Mouse (Mus musculus): ENCODE results near the gene Lefty2. TPM values are rescaled to one million over a fixed set of nuclear protein-coding genes. Genes with fewer than 3 reads are reported as not detected.

Gene Lefty2
- polyA plus RNA-seq, 1 experiment from 2014 or later, result 0.35 TPM

- H3K9me3 ChIP-seq (replicated peaks; ENCODE audit: control insufficient read depth, low read length), result no peaks in the 10 kb centered on the region
- 87% methylated on average over 7 of the region's 7 CpGs for WGBS
- H3K27me3 ChIP-seq (ENCODE audit: control insufficient read depth, insufficient read depth, low read length), result no peaks in the 10 kb centered on the region
Measured at GRCm38 (mm10) chr1:180866001-180866400, 26.9 kb upstream of the Lefty2 start.

GRCm38 (mm10) chr1:180870122-180870650 lies 22.7 kb upstream of the Lefty2 start:
- Histone ChIP-seq H3K36me3 (ENCODE audit: control insufficient read depth, insufficient read depth, low read length) (peaks cover 9% of the 10 kb centered on the region; the same call in 1 of the 2 replicates), H3K9ac (ENCODE audit: low read length) (no peak overlapping the region), H3K4me3 (replicated peaks; ENCODE audit: low read length) (no peak overlapping the region), H3K4me1 (ENCODE audit: control insufficient read depth, insufficient read depth, low read length) (no peaks in the 10 kb centered on the region), H3K27ac (ENCODE audit: low read length) (no peak overlapping the region), H3K9me3 (replicated peaks; ENCODE audit: control insufficient read depth, low read length) (no peaks in the 10 kb centered on the region), H3K27me3 (ENCODE audit: control insufficient read depth, insufficient read depth, low read length) (no peaks in the 10 kb centered on the region), H3K4me2 (ENCODE audit: low read depth, low read length) (no peak overlapping the region)
- WGBS, result 67% methylated on average over 13 of the region's 13 CpGs
- ATAC-seq (ENCODE audit: insufficient read depth, low FRiP score), result no peak

More at GRCm38 (mm10) chr1:180866001-180866400, 26.9 kb upstream of the Lefty2 start:
- ATAC-seq (ENCODE audit: insufficient read depth, low FRiP score), result no peak
- Histone ChIP-seq H3K4me3 (replicated peaks; ENCODE audit: low read length) (no peak overlapping the region), H3K9ac (ENCODE audit: low read length) (no peak overlapping the region), H3K4me2 (ENCODE audit: low read depth, low read length) (no peak overlapping the region), H3K27ac (ENCODE audit: low read length) (no peak overlapping the region), H3K4me1 (ENCODE audit: control insufficient read depth, insufficient read depth, low read length) (no peaks in the 10 kb centered on the region), H3K36me3 (ENCODE audit: control insufficient read depth, insufficient read depth, low read length) (peaks cover 14% of the 10 kb centered on the region; the same call in 1 of the 2 replicates)

- Histone ChIP-seq H3K27me3 (ENCODE audit: control insufficient read depth, insufficient read depth, low read length) (no peaks in the 10 kb centered on the region), H3K4me2 (ENCODE audit: low read depth, low read length) (no peak overlapping the region), H3K36me3 (ENCODE audit: control insufficient read depth, insufficient read depth, low read length) (no peaks in the 10 kb centered on the region), H3K4me3 (replicated peaks; ENCODE audit: low read length) (no peak overlapping the region), H3K4me1 (ENCODE audit: control insufficient read depth, insufficient read depth, low read length) (no peaks in the 10 kb centered on the region), H3K9me3 (replicated peaks; ENCODE audit: control insufficient read depth, low read length) (no peaks in the 10 kb centered on the region), H3K9ac (ENCODE audit: low read length) (no peak overlapping the region), H3K27ac (ENCODE audit: low read length) (no peak overlapping the region)
- WGBS, result 19% methylated on average over 9 of the region's 9 CpGs
- no peak for ATAC-seq (ENCODE audit: insufficient read depth, low FRiP score)
Measured at GRCm38 (mm10) chr1:180873861-180874484, 18.9 kb upstream of the Lefty2 start.

- no peak for ATAC-seq (ENCODE audit: insufficient read depth, low FRiP score)
- H3K4me1 ChIP-seq (ENCODE audit: control insufficient read depth, insufficient read depth, low read length), result no peaks in the 10 kb centered on the region
- no peaks in the 10 kb centered on the region for H3K9me3 ChIP-seq (replicated peaks; ENCODE audit: control insufficient read depth, low read length)
- H3K4me3 ChIP-seq (replicated peaks; ENCODE audit: low read length), result no peak overlapping the region
- H3K27me3 ChIP-seq (ENCODE audit: control insufficient read depth, insufficient read depth, low read length), result no peaks in the 10 kb centered on the region
- 79% methylated on average over 2 of the region's 2 CpGs for WGBS
- no peaks in the 10 kb centered on the region for H3K36me3 ChIP-seq (ENCODE audit: control insufficient read depth, insufficient read depth, low read length)
- H3K9ac ChIP-seq (ENCODE audit: low read length), result no peak overlapping the region
- H3K4me2 ChIP-seq (ENCODE audit: low read depth, low read length), result no peak overlapping the region
- H3K27ac ChIP-seq (ENCODE audit: low read length), result no peak overlapping the region
Measured at GRCm38 (mm10) chr1:180874615-180875014, 18.3 kb upstream of the Lefty2 start.

- no peak overlapping the region for H3K4me2 ChIP-seq (ENCODE audit: low read depth, low read length)
- H3K4me1 ChIP-seq (ENCODE audit: control insufficient read depth, insufficient read depth, low read length), result no peaks in the 10 kb centered on the region
- no peak for ATAC-seq (ENCODE audit: insufficient read depth, low FRiP score)
- no peaks in the 10 kb centered on the region for H3K36me3 ChIP-seq (ENCODE audit: control insufficient read depth, insufficient read depth, low read length)
- no peak overlapping the region for H3K4me3 ChIP-seq (replicated peaks; ENCODE audit: low read length)
- H3K27me3 ChIP-seq (ENCODE audit: control insufficient read depth, insufficient read depth, low read length), result no peaks in the 10 kb centered on the region
- H3K27ac ChIP-seq (ENCODE audit: low read length), result no peak overlapping the region
- H3K9me3 ChIP-seq (replicated peaks; ENCODE audit: control insufficient read depth, low read length), result no peaks in the 10 kb centered on the region
- 86% methylated on average over 9 of the region's 9 CpGs for WGBS
- no peak overlapping the region for H3K9ac ChIP-seq (ENCODE audit: low read length)
Measured at GRCm38 (mm10) chr1:180875126-180875525, 17.8 kb upstream of the Lefty2 start.

GRCm38 (mm10) chr1:180877466-180877865 lies 15.4 kb upstream of the Lefty2 start:
- WGBS, result 75% methylated on average over 4 of the region's 4 CpGs
- H3K9ac ChIP-seq (ENCODE audit: low read length), result no peak overlapping the region
- H3K27me3 ChIP-seq (ENCODE audit: control insufficient read depth, insufficient read depth, low read length), result no peaks in the 10 kb centered on the region
- H3K9me3 ChIP-seq (replicated peaks; ENCODE audit: control insufficient read depth, low read length), result no peaks in the 10 kb centered on the region
- H3K4me2 ChIP-seq (ENCODE audit: low read depth, low read length), result no peak overlapping the region
- H3K27ac ChIP-seq (ENCODE audit: low read length), result no peak overlapping the region
- H3K36me3 ChIP-seq (ENCODE audit: control insufficient read depth, insufficient read depth, low read length), result no peaks in the 10 kb centered on the region
- no peak for ATAC-seq (ENCODE audit: insufficient read depth, low FRiP score)
- no peaks in the 10 kb centered on the region for H3K4me1 ChIP-seq (ENCODE audit: control insufficient read depth, insufficient read depth, low read length)
- no peak overlapping the region for H3K4me3 ChIP-seq (replicated peaks; ENCODE audit: low read length)

GRCm38 (mm10) chr1:180881768-180882167 lies 11.1 kb upstream of the Lefty2 start:
- 72% methylated on average over 3 of the region's 3 CpGs for whole genome bisulfite sequencing

GRCm38 (mm10) chr1:180883731-180884130 lies 9.2 kb upstream of the Lefty2 start:
- H3K4me1 ChIP-seq (ENCODE audit: control insufficient read depth, insufficient read depth, low read length), result peaks cover 12% of the 10 kb centered on the region
- H3K9me3 ChIP-seq (replicated peaks; ENCODE audit: control insufficient read depth, low read length), result no peaks in the 10 kb centered on the region
- H3K27ac ChIP-seq (ENCODE audit: low read length), result no peak overlapping the region
- ATAC-seq (ENCODE audit: insufficient read depth, low FRiP score), result no peak
- no peak overlapping the region for H3K9ac ChIP-seq (ENCODE audit: low read length)
- H3K36me3 ChIP-seq (ENCODE audit: control insufficient read depth, insufficient read depth, low read length), result no peaks in the 10 kb centered on the region
- no peak overlapping the region for H3K4me3 ChIP-seq (replicated peaks; ENCODE audit: low read length)
- H3K27me3 ChIP-seq (ENCODE audit: control insufficient read depth, insufficient read depth, low read length), result no peaks in the 10 kb centered on the region
- no peak overlapping the region for H3K4me2 ChIP-seq (ENCODE audit: low read depth, low read length)
- 30% methylated on average over 7 of the region's 7 CpGs for WGBS

More at GRCm38 (mm10) chr1:180881768-180882167, 11.1 kb upstream of the Lefty2 start:
- Histone ChIP-seq H3K9ac (ENCODE audit: low read length) (no peak overlapping the region), H3K36me3 (ENCODE audit: control insufficient read depth, insufficient read depth, low read length) (no peaks in the 10 kb centered on the region), H3K27me3 (ENCODE audit: control insufficient read depth, insufficient read depth, low read length) (no peaks in the 10 kb centered on the region), H3K9me3 (replicated peaks; ENCODE audit: control insufficient read depth, low read length) (no peaks in the 10 kb centered on the region), H3K4me3 (replicated peaks; ENCODE audit: low read length) (no peak overlapping the region), H3K4me1 (ENCODE audit: control insufficient read depth, insufficient read depth, low read length) (peaks cover 3% of the 10 kb centered on the region; the same call in 1 of the 2 replicates), H3K27ac (ENCODE audit: low read length) (no peak overlapping the region), H3K4me2 (ENCODE audit: low read depth, low read length) (no peak overlapping the region)
- ATAC-seq (ENCODE audit: insufficient read depth, low FRiP score), result no peak

GRCm38 (mm10) chr1:180884484-180884883 lies 8.4 kb upstream of the Lefty2 start:
- H3K9me3 ChIP-seq (replicated peaks; ENCODE audit: control insufficient read depth, low read length), result no peaks in the 10 kb centered on the region
- ATAC-seq (ENCODE audit: insufficient read depth, low FRiP score), result no peak
- H3K9ac ChIP-seq (ENCODE audit: low read length), result no peak overlapping the region
- no peaks in the 10 kb centered on the region for H3K27me3 ChIP-seq (ENCODE audit: control insufficient read depth, insufficient read depth, low read length)
- H3K27ac ChIP-seq (ENCODE audit: low read length), result no peak overlapping the region
- no peaks in the 10 kb centered on the region for H3K36me3 ChIP-seq (ENCODE audit: control insufficient read depth, insufficient read depth, low read length)
- peaks cover 17% of the 10 kb centered on the region for H3K4me1 ChIP-seq (ENCODE audit: control insufficient read depth, insufficient read depth, low read length)
- no peak overlapping the region for H3K4me3 ChIP-seq (replicated peaks; ENCODE audit: low read length)
- H3K4me2 ChIP-seq (ENCODE audit: low read depth, low read length), result no peak overlapping the region
- WGBS, result 64% methylated on average over 9 of the region's 9 CpGs
